Mouse (Mus musculus) urinary bladder, postnatal 36 days (tissue): ENCODE measurements around the gene Radil.

Source experiments
- DNase-seq, 2 experiments: peaks; one replicate each; pipeline ENCODE4 v3.0.0; 2022; ENCODE audit warnings: low spot score in 2 of 2, mixed read lengths in 1 of 2

Gene Radil

DNA sequence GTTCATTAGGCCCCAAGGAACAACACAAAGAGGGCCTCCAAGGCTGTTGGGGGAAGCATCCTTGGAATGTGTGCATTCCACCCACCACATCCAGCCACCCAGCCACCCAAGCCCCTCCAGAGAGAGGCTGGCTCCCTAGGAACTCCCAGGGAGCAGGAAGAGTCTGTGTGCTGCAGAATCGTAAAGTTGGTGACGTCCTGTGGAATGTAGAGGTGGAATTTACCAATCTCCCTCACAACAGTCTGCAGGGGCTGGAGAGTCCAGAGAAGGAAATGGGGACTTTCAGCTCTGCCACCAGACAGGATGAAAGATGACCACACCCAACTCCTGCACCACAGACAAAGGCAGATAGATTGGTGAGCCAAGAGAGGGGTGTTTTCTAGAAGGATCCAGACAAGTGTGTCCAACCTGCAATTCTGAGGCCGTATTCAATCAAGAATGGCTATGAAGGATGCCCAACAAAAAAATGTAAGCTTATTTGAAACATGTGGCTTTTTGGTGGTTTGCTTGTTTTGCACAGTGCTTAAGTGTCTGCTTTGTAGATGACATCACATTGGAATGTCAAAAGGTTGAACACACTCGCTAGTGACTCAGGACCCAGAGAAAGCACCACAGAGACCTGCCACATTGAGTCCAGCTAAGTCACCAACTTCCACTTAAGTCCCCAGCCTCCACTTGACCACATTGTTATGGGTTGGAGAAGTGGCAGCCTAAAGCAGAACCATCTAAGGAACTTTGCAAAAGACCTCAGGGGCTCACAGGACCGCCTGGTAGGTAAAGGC is 5.7 kb downstream of the Radil start:
- DNase-seq: no peak

DNA sequence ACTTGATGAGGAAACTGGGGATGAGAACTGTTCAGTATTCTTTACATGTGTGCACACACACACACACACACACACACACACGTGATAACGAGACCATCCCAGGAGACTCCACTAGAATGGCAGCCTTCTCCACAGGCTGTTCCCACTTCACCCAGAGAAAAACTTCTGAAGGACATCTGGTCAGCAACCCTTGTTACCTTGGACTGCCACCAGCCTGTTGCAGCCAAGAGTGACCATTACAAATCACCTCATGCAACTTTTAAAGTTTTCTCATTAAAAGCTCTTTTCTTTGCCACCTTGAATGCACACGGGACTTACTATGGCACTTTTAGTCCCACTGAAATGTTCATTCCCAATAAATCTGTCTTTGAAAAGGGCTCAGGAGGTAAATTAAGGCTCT is 13.6 kb downstream of the Radil start:
- DNase-seq: no peak

DNA sequence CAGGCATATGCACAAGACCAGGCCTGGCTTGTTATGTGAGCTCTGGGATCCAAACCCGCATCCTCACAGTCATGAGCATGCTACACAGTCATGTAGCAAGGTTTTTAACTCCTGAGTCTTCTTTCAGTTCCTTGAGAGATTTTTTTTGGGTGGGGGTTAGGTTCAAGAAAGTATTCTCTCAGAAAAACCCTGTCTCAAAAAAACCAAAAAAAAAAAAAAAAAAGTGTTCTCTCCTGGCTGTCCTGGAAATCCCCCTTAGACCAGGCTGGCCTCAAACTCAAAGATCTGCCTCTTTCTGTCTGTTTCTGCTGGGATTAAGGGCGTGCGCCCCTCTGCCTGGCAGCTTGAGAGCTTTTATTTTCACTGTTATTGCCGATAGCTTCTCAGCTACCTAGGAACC is 15.5 kb downstream of the Radil start:
- DNase-seq: no peak

DNA sequence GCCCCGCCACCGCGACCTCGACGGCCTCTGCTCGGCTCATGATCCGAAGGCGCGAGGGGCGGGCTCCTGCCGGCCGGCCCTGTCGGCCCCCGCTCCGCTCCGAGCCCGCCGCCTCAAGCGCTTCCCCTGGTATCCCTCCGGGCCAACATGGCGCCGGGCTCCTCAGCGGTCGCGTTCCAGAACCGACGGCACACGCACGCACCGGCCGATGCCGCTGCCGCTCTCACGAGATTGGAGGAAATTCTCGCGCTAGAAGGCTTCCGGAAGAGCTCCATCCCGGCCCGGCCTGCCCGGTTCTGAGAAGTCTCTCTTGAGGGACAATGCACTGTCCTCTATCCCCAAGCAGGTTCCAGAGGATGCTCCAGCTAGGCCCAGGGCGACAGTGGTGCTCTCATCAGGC is 21.0 kb downstream of the Radil start, which contains the start of gene Papolb:
Gene Papolb (minus strand): TSS at position 162 of the 400 bp plus-strand sequence.
- DNase-seq: no peak

DNA sequence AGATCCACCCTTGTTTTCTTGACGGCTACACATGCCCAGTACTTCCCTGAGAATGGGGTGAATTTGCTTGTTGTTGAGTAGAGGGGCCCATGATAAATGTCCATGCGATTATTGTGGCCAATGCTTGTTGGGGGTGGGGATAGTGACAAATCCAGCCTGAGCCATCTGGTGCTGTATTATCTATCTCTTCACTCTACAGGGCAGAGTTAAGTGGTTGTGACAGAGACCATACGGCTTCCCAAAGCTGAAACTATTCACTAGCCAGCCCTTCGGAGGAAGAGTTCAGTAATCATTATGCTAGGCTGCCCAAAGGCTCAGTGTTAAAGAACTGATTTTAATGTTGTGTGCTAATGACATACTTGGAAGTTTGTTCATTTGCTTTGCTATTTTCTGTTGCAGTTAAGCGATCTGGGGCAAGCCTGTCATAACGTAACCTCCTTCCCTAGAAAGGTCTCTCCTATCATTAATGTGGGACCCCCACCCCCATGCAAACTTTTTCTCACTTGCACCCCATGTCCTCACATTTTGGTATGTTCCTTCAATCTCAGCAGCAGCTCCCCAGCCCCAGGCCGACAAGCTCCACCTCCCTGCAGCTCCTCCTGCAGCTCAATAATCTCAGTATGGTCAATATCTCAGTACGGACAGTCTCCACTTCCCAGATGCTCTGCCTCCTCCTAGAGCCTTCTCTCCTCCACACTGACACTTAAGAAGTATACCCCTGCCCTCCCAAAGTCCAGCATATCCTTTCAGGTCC is 26.0 kb downstream of the Radil start:
- no peak for DNase-seq

DNA sequence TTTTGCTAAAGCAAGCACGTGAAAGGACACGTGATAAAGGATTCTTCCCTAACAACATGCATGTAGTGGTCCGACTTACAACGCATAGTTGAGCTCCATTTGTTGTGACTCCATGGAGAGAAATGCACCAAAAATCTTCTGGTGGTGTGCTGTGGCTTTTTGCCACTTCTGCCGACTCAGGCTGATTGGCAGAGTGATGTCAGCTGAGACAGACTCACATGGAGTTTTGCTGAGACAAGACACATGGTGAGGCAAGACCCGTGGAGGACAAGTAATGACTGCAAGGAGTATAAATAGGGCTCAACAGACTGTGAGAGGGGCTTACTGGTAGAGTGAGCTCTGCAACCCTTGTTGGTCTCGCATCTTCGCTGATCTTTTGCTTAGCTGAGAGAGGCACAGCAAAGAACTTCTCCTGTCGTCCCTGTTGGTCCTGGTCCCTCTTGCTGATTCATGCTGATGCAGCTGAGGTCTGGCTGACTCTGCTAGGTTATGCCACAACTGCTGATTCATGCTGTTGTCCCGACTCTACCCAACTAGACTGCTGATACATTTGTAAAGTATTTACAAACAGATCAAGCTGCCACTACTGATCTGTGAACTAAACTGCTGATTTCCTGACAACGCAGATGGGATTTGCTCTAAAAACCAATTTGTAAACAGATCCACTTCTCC is 29.6 kb downstream of the Radil start:
- DNase-seq: no peak

DNA sequence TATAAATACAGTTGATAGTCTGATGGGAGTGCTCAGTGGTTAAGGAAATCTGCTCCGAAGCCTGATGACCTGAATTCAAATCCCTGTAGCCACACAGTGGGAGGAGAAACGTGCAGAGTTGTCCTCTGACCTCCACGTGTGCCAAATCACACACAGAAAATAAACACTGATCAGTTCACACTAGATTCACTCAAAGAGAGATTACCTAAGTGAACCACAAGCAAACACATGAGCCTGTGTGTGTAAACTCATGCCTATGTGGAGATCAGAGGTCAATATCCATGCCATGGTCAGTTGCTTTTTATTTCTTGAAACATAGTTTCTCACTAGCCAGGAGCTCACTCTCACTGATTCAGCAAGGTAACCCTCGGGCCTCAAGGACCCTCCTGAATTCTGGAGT is 30.5 kb downstream of the Radil start:
- DNase-seq: no peak

DNA sequence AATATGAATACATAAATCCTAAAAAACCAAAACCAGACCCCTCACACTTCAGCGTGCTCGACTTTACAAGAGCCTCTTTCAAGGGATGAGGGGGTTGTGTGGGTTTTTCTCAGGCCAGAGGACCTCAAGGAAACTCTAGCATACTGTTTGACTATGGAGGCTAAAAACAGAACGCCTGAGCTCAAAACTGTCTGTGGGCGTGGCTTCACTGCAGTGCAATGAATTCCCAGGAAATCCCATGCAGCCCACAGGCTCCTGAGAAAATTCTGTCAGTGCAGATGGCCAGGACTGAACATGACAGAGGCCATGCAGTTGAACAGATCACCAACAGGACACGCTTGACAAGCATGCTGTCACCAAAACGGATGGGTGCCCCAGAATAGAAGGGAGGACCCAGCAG is 31.9 kb downstream of the Radil start:
- no peak for DNase-seq

DNA sequence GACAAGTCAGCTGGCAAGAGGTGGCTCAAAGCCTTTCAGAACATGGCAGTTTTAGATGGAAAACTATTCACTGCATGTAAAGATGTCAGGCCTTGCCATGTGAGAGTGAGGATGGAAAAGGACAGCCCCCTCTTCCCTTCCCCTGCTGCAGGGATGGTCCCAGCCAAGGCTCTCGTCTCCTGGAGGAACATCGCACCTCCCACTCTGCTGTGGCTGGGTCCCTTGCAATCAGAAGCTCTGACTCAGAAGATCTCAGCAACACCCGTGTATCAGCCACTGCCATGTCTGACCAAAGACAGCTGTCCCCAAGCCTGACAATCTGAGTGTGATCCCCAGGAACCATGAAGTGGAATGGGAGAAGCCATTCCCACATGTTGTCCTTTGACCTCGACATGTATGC is 38.8 kb downstream of the Radil start:
- DNase-seq: no peak

DNA sequence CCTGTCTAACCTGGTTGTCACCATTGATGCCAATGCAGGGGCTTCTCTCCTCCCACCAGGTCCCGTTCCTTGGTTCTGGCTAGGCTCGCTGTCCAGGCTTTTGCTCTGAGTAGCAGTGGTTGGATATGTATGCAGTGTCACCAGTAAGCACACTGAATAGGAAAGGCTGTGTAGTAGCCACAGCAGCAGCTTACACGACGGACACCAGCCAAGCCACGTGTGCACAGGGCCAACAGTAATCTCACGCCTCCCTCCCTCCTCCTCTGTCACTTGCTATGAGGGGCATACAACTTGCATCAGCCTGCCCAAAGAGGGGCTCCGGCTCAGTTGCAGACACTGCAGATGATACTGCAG is 40.9 kb downstream of the Radil start:
- no peak for DNase-seq

DNA sequence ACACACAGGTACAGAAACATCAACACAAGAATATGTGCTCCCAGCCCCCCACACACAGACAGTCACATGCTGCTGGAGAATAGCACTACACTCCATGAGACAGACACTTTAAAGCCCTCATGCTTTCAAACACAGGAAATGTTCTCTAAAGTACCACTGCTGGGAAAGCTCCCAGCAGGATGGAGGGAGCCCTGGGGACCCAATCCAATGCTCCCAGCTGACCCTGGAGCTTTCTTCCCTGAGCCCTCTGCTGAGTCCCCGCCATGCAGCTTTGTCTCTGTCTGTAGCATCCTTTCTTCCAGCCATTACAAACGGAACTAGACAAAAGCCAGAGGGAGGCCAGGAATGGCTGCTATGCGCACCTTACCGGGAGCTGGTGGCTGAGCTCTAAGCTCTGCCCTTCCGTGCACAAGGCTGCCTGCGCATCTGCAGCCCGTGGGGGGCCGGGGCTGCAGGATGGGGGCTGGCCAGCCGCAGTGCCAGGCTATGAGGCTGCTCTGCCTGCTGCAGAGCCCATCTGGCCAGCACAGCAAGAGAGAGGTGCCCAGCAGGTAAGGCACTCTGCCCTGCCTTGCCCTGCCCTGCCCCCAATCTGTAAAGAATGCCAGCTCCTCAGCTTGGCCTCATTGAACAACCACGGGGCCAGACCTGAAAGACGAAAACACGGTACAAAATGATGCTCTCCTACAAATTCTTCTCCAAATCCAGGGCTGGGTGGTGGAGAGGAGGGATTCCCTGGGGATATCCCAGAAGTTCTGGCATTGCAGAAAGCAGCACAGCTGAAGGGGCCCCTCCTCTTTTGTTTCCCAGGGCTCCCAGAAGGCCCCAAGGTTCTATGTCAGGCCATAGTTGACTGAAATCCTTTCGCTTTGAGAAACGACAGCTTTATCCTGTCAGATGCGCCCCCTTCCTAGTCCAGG is 41.5 kb downstream of the Radil start:
- DNase-seq: no peak

DNA sequence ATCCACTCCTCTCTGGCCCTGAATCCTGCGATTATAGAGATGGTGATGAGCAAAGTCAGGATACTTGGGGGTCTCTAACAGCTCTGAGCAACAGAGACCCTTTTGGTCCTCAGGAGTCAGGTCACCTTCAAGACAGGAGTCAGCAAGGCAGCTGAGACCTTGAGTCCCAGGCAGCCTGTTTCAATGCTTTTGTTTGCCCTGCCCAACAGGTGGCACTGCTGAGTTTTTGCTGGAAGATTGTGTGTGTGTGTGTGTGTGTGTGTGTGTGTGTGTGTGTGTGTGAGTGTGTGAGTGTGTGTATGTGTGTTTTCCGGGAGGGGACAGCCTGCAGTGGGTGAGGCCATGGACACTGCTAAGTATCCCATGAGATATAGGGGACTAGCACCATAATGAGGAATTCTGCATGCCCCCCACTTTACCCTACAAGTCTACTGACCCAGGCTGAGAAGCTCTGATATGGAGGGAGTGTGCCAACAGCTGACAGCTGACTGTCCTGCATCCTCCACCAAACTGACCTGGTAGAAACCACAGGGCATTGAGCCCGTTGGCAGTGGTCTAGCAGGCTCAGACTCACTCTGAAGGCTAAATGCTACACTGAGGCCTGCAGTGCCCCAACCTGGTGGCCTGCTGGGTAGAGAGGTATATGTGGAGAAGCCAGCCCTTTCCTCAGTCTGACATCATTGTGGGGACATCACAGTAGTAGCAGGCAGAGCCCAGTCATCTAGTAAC is 45.0 kb downstream of the Radil start:
- DNase-seq: no peak

DNA sequence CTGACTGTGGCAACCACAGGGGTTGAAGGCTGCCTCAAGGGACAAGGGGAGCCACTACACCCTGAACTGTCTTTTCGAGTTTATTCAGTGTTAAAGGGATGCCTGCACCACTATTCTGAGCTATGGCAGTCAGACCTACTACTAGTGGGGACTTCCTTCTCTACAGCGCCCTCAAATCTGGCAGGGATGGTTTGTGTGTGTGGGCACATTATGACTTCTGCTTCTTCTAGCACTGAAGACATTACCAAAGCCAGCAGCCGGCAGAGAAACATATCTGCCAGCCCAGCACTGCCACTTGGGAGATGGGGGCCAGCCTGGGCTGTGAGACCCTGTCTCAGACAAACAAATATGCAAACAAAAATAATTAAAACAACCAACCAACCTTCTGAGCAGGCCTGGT is 46.7 kb downstream of the Radil start:
- DNase-seq: no peak

DNA sequence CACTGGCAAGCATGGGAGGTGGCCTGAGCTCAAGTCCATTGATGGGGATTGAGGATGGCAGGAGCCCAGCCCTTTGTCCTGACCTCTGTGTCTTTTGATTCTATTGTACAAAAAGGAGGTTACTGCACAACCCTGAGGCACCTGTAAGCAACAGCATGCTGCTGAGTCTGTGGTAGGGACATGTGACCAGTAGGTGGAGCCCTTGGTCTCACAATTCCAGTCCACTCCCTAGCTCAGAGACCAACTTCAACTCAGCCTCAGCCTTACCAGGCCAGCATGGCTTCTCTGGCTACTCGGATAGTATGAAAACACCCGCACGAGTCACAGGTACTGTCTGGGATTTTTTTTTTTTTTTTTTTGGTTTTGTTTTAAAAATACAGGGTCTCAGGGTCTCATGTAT is 48.5 kb downstream of the Radil start:
- DNase-seq: peak; percentile 66 to 76

DNA sequence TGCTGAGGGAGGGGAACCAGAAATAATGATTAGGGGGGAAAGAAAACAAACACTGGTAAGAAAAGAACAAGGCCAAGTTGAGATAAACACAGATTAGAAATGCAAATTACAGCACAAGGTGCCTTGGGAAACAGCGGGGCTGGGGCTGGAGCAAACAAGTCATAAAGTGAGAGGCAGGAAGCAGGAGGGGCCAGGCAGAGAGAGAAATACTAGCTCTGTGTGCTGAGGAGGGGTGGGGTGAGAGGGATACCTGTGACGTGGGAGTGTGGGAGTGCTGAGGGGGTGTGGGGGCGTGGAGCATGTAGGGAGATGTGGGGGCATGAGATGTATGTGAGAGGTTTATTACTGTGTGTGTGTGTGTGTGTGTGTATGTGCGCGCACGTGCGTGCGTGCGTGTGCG is 50.0 kb downstream of the Radil start:
- no peak for DNase-seq

DNA sequence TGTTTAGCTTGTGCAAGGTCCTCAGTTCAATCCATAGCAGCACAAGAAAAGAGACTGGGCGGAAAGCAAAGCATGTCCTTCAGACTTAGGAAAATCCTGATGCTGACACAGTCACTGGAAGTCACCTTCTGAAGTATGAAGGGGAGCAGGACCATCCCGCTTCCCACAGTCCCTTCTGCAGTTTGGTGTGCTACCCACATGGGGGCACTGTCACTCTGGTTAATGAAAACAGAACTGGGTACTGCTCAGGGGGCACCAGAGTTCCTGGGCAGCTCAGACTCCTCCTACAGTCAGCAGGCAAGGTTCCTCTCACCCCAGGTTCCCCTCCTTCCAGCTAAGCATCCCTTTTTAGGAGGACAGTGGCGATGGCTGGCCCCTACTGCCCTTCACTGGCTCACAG is 51.9 kb downstream of the Radil start:
- no peak for DNase-seq

DNA sequence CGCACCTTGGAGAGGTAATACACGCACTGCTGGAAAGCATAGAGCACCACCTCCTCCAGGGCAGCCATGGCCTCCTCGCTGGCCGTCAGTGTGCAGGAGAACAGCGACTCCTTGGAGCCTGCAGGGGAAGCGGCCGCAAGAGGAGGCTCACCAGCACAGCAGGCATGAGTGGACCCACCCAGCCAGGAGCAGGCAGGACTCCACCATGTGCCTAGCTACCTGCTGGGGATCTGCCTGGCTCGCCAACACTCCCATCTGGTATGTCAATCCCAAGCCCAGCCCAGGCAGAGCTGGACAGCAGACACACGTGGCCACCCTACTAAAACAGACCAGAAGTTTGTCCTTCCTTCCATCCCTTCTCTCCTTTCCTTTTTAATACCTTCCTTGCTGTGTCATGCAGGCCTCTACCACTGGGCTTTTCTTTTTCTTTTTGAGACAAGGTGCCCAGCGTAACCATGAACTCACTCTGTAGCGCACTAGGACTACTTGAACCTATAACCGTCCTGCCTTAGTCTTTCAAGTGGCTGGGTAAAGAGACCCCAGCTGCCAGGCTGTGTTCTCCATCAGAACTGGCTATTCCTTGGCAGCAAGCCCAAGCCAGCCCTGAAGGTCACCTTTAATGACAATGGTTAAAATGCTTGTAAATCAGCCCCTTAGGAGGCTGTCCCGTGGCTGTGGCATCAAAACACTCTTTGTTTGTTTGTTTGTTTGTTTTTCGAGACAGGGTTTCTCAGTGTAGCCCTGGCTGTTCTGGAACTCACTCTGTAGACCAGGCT is 55.4 kb downstream of the Radil start:
- DNase-seq: no peak

DNA sequence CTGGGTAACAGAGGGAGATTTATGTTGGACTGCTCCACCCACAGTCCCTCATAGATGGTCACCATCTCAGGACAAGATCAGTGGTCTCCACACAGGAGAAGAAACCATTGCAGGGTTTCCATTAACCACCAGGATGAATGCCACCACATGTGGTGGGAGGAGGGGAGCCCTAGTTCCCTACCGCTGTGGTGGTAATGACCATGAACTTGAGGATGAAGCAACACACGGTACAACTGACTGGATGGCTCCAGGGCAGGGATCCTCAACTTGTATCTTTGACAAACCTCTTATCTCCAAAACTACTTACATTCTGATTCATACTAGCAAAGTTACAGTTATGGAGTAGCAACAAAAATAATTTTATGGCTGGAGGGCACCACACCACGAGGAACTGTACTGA is 57.6 kb downstream of the Radil start:
- no peak for DNase-seq

DNA sequence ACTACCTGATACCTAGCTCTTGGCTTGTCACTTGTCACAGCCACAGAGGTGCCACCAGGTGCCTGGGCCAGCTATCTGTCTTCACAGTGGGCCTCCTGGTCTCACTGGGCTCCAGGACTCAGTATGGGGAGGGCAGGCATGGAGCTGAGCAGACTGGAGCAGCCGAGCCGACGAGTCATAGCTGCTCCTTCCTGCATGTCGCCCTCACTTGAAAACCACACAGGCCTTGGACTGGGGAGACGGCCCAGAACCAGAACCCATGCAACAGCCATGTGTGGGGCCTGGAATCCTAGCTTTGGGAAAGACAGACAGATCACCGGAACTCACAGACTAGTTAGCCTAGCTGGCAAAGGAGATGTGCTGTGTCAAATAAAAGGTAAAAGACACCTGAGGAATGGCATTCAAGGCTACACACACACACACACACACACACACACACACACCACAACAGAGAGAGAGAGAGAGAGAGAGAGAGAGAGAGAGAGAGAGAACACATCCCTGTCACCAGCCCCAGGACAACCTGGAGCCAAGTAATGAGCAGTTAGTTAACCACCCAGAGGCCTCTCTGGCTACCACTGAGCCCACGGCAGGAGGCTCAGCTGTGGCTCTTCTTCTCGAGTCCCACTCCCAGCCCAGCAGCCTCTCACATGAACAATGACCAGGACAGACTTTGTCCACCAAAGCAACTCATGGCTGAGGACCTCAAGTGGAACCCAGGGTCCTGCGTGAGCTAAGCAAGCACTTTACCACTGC is 60.8 kb downstream of the Radil start:
- no peak for DNase-seq

DNA sequence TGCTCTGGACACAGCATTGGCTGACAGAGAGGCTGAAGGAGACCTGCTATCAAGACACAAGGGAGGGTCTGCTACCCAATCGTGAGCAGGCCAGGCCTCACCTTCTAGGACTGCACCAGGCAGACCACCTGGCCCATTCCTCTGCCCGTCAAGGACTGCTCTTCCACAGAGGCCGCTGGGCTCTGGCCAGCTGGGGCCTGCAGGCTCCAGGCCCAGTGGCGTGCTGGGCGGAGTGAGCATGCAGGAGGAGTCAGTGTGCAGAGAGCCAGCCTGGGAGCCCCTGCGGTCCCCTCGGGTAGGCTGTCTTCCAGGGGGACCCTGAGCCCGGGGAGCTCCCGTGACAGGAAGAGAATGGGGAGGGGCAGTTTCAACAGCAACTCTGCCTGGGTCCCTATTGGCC is 64.2 kb downstream of the Radil start:
- DNase-seq: no peak
